Mouse (Mus musculus) cerebellum, postnatal 4 days (tissue): Measurements from ENCODE around the gene Gm10518.
A peak's percentile ranks its signal among the peaks of the same experiment; 100 is the strongest.
"Not testable (repeated sequence)": the region's sequence is repeated elsewhere in the genome, so short reads cannot be mapped to it uniquely, and the experiment has no call there.

Experiments
- DNase-seq, 2 experiments: peaks; one replicate each; pipeline ENCODE4 v3.0.0; 2022; ENCODE audit warnings: low spot score in 2 of 2, mixed read lengths in 1 of 2

Gene Gm10518

GRCm38 (mm10) chr1:179802610-179803512 is at the start of gene Gm10518:
Gm10518 (plus strand) TSS chr1:179803376.
- peak; percentile 31 to 54 for DNase-seq

GRCm38 (mm10) chr1:179756477-179756876 is 46.7 kb upstream of the Gm10518 start:
- DNase-seq: no peak

DNA sequence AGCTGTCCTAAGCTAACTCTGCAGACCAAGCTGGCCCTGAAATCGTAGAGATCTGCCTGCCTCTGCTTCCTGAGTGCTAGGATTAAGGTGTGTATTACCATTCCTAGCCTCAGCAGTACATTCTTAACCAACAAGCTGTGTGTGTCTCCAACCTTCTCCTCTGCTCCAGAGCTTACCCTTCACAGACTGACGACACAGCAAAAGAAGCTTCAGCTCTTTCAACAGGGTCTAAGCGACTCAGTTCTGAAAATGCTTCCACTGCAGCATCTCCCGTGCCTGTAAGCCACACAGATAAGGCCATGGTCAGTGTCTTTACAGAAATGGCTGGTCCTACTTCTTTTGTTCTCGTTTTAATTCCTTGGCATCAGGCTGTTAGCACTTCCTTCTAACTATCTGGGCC is 43.1 kb upstream of the Gm10518 start:
- no peak for DNase-seq

- DNase-seq: no peak
Observed at GRCm38 (mm10) chr1:179760553-179760952, 42.6 kb upstream of the Gm10518 start.

DNA sequence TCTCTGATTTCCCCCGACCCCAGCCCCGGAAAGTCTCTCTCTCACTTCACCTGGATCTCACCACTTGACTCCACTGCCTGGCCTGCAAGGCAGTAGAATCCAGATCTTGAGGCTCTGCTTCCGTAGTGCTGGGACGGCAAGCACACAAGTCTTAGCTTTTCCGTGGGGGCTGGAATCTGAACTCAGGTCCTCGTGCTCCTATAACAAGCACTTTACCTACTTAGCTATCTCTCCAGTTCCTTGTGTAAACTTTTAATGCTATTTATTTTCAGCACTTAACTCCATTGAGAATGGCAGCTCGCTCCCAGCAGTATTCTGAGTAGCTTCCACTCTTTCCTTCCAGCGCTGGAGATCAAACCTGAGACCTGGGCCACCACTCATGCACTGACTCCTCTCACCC is 26.3 kb upstream of the Gm10518 start:
- no peak for DNase-seq

DNA sequence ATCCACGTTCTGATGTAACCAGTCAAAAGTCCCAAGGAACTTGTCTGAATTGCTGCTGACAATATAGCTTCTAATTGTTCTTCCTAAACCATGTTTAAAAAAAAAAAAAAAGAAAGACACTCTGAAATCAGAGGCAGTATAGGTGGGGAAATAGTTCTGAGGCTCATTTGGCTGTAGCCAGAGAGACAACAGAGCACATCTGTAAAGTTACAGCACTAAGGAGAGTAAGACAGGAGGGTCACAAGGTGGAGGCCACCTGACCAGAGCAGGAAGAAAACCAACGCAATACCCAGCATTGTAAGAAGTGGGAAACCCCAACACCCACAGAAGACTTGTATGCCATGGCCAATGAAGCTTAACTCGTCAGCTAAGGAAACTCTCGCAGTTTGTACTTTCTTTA is 19.1 kb upstream of the Gm10518 start:
- DNase-seq: no peak

DNA sequence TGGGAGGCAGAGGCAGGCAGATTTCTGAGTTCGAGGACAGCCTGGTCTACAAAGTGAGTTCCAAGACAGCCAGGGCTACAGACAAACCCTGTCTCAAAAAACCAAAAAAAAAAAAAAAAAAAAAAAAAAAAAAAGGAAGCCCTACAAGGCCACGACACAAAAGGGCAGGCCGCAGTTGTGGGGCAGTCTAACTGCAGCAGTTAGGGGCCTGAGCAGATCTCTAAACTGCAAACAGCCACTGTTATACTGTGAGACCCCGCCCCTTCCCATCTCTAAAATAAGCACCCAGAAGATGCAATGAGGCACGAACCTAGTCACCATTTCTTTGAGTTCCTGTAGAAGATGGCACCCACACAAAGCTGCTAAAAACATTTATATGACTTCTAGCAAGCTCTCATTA is 17.7 kb upstream of the Gm10518 start:
- no peak for DNase-seq

GRCm38 (mm10) chr1:179787281-179787680 is 15.9 kb upstream of the Gm10518 start:
- DNase-seq: no peak

- no peak for DNase-seq
Observed at GRCm38 (mm10) chr1:179798794-179799193, 4.4 kb upstream of the Gm10518 start.

DNA sequence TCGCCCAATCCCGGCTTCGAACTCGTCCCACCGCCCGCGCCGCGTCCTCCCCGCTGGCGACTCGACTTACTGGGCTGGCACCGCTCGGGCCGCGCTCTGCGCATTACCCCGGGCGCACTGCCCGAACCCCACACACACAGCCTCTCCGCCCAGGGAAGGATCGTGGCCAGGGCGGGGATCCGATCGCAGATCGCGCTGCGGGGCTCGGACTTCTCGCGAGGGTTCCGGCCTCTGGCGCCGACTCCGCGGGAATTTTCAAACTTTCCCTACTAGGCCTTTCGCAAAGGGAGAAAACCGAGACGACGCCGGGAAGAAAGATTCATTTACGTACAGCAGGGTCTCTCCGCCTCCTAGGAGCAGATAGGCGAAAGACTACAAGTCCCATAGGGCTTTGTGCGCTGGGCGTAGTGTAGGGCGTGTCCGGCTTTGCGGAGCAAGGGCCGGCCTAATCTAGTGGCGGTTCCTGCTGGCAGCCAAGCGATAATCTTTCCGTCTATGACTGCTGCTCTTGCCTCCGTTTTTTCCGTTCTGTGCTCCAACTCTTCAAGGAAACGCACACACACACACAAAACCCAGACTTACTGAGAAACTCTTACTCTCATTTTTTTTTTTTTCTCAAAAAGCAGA is 450 bp downstream of the Gm10518 start, which contains the start of gene Ahctf1:
TSS of gene Ahctf1 (minus strand) at position 168 of the 627 bp plus-strand sequence.
- DNase-seq: peak; percentile 94 to 97

- DNase-seq: peak in 1 of 2 experiments; percentile 15
Observed at GRCm38 (mm10) chr1:179804140-179804881, 1.1 kb downstream of the Gm10518 start.

GRCm38 (mm10) chr1:179805751-179806150 is 2.6 kb downstream of the Gm10518 start:
- no peak for DNase-seq

DNA sequence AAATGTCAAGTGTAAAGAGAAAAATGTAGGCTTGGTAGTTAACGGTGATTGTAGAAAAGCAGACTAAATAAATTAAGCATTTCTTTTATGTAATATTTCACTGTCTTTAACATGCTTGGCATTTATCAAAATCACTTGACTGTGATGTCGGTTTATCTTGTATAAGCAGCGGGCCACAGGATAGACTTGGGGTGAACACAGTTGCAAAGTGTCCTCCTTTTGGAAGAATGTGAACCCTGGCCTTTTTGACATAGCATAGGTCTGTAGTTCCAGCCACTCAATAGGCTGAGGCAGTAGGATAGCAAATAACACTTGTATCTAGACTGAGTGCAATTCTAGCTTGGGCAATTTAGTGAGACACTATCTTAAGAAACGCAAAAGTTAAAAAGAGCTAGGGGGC is 4.3 kb downstream of the Gm10518 start:
- DNase-seq: no peak

- DNase-seq: no peak
Observed at GRCm38 (mm10) chr1:179808300-179808699, 5.1 kb downstream of the Gm10518 start.

GRCm38 (mm10) chr1:179813385-179813784 is 10.2 kb downstream of the Gm10518 start:
- DNase-seq: no peak

DNA sequence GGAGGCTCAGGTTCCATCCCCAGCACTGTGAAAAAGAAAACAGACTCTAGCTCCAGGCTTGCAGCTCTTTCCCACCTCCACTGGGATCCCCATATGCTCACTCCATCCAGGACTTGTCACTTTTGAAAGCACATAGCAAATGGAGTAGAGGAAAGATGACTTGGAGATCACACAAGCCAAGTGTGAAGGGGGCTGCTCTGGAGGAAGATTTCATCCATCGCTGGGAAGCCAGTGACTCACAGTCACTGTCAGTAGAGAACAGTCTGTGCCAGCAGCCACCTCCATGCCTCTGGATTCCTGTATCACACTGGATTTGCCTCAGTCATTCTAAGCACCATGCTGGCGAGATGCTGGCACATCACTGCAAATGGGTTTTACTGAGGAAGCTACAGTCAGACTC is 11.4 kb downstream of the Gm10518 start:
- no peak for DNase-seq

DNA sequence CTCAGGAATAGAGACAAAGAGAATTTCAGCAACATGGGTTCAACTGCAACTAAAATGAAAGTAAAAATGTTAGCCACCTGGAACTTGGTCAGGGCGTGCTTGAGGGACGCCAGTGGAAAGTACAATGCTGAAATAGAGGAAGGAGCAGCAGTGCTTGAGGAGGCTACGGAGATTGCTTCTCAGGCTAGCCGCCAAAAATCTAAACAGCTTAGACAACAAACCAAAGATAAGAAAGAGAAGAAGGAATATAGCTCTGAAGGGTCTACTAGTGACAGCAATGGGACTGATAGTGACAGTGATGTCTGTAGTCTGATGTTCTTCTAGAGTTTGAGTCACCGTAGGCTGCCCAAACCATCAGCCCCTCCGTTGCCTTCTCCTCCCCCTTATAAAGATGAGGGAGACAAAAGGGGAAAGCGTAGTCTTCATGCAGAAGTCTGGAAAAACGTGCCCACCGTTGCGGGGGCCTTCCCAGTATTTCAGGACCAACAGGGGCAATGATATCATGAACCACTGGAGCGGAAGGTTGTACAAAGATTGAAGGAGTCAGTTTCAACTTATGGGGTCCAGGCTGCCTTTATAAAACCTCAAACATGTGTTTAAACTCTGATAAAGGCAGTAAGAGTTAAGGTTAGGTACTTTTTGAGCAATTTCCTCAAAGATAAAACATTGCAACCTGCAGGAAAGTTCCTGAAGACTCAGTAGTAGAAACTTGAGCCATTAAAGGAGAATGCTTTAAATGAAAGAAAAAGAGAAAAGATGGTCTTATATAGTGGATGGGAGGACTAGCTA is 15.5 kb downstream of the Gm10518 start:
- not testable (repeated sequence) for DNase-seq

- DNase-seq: no peak
Observed at GRCm38 (mm10) chr1:179824549-179824948, 21.4 kb downstream of the Gm10518 start.

DNA sequence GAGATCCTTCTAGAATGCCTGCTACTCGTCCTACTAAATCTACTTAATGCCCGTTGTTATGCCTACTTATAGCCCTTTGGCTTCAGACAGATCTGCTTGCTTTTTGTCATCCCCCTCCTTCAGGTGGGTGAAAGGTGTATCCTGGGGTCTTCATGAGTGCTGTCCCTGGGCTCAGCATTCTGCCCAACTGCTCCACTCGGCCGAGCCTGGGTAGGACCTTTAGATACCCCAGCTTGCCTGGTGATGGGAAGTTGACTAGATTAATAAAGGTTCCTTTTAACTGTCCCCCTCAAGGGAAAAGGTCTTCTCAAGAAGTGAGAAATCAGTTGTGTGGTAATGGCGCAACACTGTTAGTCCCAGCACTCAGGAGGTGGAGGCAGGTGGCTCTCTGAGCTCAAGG is 24.9 kb downstream of the Gm10518 start:
- DNase-seq: no peak

GRCm38 (mm10) chr1:179828900-179829299 is 25.7 kb downstream of the Gm10518 start:
- DNase-seq: no peak

GRCm38 (mm10) chr1:179832710-179833240 is 29.6 kb downstream of the Gm10518 start:
- no peak for DNase-seq
